Mouse (Mus musculus) retina, postnatal 1 day (tissue): Measurements from ENCODE around the gene Mid1.
"Not testable (repeated sequence)": the region's sequence is repeated elsewhere in the genome, so short reads cannot be mapped to it uniquely, and the experiment has no call there.

Experiments
- DNase-seq: peaks from one replicate; pipeline ENCODE4 v3.0.0-alpha.2; 2012

The Mid1 gene

DNA sequence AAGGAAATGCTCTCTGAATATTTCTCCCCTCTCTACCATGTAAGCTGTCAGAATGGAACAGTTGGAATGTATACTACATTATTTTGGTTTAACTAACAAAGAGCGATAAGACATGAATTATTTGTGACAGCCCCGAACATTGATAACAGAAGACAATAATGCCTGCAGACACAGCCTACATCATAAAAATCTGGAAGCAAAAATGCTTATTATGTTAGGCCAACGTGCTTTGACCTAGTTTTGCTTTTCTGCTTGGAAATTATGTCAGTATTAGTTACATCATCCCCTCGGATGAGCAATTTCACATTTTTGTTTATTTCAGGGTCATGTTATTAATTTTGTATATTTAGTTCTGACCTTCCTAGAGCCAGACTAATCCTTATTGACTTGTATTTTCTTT, 205.5 kb downstream of the Mid1 start:
- peak; percentile 86 for DNase-seq

DNA sequence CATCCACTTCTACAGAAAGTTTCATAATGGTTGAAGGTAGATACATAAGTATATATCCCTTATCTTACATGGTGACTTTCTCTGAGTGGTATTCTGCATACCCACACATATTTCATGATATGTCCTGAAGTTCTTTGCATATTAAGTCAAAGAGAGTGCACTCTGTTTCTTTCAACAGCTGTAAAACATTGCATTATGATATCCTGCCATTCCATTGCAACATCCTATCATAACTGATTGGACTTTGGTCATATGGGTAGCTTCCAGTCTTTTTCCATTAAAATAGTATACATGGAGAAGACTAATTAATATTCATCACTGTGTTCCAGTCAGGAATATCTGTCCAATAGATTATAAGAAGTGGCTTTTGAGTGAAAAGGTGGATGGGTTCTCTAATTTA, 207.1 kb downstream of the Mid1 start:
- DNase-seq: no peak

DNA sequence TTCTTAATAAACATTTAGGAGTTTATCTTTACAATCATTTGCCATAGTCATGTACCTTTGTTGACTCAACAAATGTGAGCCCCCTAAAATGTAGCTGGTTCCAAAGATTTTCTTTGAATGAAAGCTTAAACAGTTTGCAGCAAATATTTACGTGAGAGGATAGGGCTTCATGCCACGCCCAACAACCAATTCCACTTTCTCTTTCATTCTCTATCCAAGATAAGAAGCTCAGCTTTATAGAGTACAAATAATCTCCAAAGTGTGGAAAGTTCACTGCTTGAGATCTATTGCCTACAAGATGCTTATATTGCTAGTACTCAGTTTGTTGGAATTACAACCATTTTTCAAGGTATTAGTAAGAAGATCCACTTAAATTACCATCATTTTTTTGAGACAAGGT, 207.6 kb downstream of the Mid1 start:
- no peak for DNase-seq

DNA sequence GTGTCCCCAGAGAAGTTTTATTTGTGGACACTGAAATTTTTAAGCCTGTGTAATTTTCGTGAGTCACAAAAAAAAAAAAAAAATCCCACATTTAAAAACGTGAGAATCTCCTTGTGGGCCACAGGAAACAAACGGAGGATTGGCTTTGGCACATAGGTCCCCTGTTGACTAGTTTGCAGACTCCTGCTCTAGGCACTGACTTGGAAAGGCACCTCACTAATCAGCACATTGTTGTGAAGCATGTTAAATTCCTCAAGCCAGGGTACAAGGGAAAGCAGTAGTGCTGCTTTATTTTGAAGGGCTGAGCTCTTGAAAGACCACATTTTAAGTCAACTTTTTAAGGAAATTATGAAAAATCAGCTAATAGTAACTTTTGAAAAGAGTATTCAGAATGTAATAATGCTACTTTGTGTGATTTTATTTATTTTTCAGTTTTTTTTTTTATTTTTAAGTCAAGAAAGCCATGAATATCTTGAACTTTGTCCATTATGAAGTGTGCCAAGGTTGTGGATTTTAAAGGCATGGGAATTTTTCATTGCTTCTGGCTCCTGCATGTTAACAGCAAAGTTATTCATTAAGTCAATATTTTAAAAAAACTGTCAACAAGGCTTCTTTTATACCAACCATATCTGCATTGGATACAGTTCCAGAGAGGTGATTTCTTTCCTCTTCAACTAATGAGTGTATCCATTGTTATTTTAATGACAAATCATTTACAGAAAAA, 214.4 kb downstream of the Mid1 start:
- no peak for DNase-seq

DNA sequence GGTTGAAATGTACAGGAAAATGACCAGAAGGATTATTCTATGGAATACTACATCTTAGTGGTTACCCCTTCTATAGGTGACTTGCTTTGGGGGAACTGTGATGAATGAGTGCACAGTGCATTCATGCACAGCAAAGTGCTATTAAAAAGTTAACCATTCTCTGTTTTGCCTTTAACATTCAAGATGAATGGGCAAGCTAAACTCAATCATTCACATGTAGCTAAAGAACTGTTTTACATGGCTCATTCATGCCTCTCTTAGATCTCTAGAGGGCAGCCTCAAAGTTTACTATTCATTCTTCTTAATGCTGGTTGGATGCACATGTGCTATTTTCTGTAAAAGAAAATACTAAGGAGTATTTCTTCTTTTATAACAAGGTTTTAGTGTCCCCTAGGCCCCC, 217.9 kb downstream of the Mid1 start:
- no peak for DNase-seq

DNA sequence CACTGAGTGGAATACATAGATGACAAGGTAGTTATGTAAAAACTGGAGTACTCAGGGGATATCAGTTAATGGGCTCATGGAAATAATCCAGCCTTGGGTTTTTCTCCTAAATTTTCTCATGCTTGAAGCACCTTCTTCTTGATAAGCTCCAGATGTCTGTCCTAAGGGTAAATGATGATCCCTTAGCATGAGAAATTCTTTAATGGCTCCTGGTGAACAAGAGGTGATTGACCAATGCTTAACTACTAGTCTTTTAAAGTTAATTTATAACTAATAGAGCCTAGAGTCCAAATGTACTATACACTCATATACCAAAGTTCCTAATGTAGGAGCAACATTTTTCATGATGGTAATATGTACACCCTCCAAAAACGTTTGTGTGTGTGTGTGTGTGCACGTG, 218.7 kb downstream of the Mid1 start:
- DNase-seq: no peak

DNA sequence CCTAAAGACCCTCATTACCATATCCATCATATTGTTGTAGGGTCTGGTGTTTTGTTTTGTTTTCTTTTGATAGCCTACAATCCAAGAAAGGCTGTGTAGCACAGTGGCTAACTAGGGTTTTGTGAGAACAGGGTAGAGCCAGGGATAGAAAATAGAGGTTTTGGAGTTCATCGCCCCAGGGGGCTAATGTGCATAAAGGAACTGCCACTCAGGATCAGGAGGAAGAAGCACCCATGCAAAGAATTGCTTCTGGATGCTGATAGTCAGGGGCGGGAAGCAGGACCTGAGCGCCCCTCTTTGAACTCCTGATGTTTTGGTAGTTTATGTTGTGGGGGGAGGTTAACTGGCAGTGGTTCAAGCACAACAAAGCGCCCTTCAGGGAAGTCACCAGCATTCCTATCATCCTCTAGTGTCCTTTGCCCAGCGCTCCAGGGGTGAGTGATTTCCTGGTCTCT, 221.1 kb downstream of the Mid1 start:
- DNase-seq: peak; percentile 93

DNA sequence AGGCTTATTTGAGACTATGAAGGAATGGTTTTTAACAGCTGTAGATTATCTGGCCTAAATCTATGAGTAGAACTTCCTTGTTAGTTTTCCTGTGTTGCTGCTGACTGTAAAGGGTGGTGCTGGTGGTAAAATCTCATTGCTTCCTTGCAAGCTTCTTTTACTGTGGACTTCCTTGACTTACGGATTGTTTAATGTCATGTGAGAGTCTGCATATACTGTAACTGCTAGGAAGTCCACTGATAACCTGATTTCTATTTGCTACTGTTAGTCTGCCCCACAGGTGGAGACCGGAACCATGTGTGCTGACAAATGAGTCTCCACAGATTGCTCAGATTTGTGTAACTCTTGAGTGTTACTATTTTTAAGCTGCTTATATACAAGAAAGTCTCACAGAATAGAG, 224.9 kb downstream of the Mid1 start:
- no peak for DNase-seq

DNA sequence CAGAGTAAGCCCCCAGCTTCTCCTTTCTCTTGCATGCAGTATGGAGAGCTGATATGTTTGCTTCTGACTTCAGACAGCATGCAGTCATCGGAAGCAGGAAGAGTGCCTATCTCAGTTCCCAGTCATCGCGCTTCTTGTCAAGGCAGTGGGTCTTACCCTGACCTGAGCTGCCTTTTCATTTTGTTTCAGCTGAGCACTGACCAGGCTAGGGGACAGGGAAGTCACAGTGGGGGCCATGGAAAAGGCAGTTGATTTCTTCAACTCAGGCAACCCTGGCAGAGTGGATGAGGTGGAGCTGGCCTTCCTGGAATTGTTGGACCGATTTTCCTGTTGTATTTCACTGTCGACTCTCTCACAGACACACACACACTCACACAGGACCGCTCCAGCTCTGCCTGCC, 230.7 kb downstream of the Mid1 start:
- DNase-seq: no peak

DNA sequence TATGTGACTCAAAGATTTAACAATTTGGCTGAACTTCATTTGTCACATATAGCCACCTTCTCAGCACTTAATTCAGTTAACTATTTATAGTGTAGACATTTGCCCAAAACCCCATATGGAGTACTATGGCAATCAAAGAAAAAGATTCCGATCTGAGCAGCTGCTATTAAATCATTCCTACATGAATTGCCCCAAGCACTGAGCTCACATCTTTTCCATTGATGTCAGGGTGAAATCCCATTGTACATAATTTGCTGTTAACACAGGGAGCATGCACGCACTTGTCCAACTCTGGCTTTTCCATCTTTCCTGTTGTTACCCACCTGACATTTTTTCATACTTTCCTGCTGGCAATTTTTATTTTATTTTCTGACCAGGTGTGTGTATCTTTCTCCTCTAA, 237.5 kb downstream of the Mid1 start:
- no peak for DNase-seq

DNA sequence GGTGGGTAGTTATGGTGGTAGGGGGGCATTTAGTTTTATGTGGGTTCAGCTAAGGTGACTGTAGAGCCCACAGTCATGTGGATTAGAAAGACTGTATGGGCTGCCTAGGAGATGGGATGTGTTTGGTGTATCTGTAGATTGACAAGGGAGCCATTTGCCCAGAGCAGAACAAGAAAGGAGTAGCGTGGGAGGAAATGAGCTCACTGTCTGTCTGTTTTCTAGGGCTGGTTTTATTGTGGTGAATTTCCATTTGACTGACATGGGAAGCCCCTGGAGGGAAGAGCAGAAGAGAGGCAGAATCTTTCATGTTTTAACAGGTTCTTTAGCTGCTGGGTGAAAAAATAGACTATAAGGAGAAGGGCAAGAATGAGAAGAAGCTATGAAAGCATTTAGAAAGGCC, 238.4 kb downstream of the Mid1 start:
- DNase-seq: no peak

DNA sequence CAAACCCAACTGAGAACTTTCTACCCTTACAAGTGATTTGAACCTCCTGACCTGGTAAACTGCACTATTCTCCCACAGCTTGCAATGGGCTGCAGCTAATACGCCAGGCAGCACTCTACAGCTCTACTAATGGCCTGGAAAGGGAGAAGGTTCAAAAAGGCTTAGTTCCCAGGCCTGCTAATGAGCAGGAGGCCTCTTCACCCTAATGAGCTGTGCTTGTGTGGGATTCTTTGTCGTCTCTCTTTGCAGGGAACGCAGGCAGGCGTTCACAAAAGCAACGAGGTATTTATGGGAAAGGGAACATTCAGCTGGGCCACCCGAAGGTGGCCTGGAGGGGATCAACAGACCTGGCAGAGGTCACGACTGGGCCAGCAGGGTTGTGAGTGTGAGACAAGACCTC, 240.6 kb downstream of the Mid1 start:
- peak; percentile 95 for DNase-seq

DNA sequence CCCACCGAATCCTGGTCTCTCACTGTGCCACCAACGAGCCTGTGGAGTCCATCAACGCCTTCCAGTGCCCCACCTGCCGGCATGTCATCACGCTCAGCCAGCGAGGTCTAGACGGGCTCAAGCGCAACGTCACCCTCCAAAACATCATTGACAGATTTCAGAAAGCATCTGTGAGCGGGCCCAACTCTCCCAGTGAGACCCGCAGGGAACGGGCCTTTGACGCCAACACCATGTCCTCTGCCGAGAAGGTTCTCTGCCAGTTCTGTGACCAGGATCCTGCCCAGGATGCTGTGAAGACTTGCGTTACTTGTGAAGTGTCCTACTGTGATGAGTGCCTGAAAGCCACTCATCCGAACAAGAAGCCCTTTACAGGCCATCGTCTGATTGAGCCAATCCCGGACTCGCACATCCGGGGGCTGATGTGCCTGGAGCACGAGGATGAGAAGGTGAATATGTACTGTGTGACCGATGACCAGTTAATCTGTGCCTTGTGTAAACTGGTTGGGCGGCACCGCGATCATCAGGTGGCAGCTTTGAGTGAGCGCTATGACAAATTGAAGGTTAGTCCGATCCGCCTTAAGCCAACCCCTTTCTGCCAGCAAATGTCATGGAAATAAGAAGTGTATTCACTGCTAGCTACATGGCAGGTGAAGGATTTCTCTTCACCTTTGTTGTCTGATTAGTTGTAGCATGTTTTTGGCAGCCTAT, 242.3 kb downstream of the Mid1 start:
- DNase-seq: peak; percentile 58

DNA sequence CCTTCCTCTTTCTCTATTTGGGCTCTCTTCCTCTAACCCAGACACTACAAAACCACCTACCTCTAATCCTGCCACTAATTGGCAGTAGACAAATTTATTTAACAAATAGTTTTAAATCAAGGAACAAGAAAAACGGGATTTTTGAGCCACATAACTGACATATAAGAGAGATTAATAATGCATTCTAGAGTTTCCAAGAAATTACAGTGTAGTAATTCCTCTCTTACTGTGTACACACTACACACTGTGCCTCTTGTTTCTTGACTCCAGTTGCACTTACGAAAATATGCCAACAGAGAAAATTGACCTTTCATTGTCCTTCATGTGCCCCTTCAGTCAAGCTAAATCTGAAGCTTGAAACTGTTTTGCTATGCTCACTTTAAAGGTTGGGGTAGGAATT, 245.9 kb downstream of the Mid1 start:
- no peak for DNase-seq

DNA sequence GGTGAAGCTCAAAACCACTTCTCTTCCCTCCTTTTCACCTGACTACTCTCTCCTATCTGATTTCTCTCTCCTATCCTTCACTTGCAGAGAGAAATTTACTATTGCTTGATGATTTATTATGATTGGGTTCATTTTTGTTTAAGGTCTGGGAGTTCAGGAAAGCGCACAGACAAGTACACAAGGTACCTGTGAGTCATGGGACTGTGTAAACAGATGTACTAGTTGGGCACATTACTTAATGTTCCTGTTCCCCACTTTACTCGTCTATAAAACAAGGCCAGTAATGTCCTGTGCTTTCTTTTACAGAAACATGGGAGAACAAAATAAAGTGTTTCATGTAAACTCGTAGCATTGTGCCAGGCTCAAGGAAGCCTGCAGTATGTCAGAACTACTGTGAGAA, 248.2 kb downstream of the Mid1 start:
- no peak for DNase-seq

DNA sequence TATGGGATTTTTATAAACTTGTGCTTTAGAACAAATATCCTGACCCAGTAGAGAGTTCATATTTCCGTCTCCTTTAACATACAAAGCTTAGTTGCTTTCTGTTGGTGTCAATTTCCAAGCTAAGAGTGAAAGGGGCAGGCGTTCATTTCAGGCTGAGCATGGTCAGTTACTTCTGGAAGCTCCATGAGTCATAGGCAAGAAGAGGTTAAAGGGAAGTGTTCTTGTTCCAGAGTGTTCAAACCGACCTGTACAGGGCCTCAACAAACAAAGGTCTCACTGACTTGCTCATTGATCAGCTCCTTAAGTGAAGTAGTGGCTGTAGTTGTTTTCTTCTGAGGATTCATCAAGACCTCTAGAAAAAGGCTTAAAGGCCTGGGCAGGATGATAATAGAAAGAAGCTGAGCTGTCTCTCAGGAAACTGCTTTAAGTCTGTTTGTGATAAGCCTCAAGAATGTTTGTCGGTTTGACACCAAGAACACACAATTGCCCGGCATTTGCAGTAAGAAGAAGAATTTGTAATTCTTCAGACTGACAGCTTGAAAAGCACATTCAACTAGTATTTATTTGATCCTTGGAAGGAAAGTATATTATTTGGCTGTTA, 252.2 kb downstream of the Mid1 start:
- no peak for DNase-seq

DNA sequence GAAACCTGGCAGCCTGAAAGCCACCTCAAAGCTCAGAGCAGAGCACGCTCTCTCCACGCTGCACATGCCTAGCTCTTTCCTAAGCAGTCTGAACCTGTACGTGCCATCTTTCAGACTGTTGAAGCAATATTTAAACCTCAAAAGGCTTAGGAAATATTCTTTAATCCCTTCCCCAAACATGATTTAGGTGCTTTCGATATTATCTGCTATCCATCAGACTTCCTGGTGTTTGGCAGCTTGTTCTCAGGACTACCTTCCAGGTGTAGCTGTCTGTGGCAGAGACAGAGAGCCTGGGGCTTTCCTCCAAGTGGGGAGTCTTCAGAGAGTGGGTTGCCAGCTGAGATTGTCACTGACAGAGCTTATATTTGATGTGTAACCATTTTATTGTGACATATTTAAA, 255.5 kb downstream of the Mid1 start:
- no peak for DNase-seq

DNA sequence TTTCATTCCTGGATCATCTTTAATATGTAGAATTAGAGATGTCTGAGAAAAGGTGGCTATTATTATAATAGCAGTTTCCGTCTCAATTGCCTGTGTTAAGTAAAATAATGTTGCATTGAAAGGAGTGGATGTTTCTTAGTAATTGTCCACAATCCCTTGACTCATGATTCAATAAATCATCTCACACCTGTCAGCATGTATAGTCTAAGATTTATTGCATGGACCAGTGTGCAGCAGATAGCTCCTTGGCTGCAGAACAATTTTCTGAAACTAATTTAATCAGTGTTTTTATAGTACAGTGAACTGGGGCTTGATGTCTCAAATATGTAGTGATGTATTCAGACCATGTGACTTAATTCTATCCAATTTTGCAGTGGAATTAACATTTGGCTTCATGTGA, 265.6 kb downstream of the Mid1 start:
- no peak for DNase-seq

DNA sequence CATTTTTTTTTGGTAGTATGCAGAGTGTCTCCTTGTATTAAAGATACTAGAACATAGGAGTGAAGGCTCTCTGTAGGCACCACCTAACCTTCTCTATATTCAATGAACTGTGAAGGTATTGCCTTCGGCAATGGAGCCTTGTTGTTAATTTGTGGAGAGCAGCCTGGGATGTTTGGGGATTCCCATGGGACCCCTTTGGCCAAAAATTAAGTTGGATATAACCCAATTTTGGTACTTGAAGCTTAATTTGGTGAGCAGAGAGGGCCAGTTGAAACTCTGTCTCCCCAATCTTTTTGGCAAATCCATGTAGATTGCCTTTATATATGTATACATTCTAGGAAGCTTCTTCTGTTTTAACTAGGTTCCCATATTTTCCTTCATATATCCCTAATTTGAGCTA, 284.3 kb downstream of the Mid1 start:
- no peak for DNase-seq

DNA sequence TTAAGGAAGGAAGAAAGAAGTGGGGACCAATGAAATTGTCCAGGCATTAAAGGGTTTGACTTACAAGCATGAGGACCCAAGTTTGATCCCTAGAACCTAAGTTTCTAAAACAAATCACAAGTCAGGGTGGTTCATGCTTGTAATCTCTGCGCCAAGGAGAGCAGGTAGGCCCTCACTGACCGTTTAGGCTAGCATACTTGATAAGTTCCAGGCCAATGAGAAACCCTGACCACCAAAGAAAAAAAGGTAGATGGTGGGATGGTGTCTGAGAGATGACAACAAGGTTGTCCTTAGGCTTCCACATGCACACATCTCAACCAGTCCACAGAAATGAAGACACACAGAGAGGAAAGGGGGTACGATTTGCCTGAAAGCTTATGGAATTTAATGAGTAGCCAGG, 284.8 kb downstream of the Mid1 start:
- peak; percentile 8 for DNase-seq

DNA sequence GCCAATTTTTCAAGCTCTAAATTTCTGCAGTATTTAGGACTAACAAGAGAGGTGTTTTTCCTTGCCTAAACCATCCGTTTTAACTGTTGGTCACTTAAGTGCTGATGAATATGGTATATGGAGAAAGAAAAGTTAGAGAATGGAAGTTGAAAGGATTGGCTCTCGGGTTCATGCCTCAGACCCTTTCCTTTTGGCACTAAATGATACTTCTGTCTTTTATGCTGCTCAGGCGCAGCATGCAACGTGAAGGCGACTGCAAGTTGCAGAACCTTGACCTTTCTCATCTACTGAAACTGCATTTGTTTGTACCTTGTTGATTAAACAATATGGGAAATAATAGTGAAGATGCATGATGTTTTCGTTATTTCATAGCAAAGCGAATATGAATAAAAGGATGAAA, 285.5 kb downstream of the Mid1 start:
- not testable (repeated sequence) for DNase-seq

DNA sequence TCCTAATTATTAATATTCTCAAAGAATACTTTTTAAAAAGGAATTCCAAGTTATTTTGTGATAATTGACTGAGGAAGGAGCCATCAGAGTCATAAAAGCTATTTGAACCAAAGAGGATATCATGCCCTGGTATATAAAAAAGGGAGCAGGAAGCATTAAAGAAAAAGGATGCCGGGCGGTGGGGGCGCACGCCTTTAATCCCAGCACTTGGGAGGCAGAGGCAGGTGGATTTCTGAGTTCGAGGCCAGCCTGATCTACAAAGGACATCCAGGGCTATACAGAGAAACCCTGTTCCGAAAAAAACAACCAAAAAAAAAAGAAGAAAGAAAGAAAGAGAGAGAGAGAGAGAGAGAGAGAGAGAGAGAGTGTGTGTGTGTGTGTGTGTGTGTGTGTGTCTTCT, 286.6 kb downstream of the Mid1 start:
- not testable (repeated sequence) for DNase-seq

DNA sequence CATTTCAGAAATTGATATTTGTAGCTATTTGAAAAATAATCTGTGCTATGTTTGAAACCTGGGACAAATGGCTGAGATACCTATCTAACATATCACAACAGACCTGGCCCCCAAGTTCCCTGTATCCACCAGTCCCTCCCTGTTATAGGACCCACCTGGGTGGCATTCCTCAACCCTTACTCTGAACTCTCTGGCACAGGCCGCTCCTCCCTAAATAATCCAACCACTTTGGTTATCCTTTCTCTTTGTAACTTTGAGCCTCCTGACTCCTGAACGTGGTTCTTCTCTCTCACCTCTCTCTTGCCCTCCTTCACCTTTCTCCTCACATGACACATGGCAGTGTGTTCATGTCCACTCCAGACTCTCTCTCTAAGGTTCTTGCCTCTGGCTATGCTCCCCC, 287.1 kb downstream of the Mid1 start:
- DNase-seq: peak; percentile 8

DNA sequence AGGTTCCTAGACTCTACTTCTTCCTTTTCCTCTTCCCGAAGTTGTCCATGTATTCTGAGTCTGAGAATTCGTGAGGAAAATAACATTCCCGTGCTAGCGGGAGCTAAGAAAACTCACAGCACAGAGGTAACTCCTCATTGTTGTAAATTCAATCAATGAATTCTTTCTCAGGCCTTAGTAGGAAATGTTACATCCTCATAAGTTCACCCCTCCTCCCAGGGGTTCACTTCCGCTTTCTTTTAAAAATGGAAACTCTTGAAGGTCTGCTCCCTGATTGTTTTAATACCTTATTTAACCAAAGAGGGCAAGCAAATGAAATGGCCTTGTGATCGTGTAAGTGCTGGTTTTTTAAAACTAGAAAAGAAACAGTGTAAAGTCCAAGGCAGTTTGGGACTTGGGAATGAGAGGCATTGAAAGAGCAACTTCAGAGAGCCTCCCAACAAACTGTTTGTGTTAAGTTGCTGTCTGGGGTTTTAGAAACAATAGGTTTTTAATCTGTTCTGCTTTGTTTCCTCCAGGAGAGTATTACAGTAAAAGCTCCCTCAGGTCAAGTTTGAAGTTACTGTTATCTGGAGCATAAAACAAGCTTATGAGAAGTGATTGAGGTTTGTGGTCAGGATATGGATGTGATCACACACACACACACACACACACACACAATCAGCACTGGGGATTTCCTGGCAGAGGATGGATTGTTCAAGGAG, 287.9 kb downstream of the Mid1 start:
- DNase-seq: peak; percentile 57
